Mouse (Mus musculus) CD4-positive, CD25-positive, alpha-beta regulatory T cell, adult 2 months (primary cell): ENCODE results near the gene Kmo.

ENCODE experiments used
- DNase-seq: peaks from one replicate; pipeline ENCODE4 v3.0.0-alpha.2; 2012; ENCODE audit warnings: low read depth, low spot score

Kmo gene

DNA sequence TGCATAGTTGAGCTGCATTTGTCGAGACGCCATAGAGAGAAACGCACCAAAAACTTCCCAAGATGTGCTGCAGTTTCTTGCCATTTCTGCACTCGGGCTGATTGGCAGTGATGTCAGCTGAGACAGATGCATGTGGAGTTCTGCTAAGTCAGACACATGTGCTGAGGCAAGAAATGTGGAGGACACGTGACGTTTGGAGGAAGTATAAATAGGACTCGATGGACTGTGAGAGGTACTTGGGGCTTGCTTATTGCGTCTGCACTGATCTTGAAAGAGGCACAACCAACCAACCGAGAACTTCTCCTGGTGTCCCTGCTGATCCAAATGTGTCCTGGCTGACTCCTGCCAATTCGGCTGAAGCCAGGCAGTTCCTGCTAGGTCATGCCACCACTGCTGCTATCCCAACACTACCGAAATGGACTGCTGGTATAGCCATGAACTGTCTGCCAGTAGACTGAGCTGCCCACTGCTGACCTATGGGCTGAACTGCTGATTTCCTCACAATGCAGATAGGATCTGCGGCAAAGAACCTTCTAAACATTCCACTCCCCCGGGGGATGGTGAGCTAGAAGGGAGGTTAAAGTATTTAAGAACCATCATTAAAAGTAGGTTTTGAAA, at the start of gene Kmo:
TSS of gene Kmo (plus strand) at position 568 of the 618 bp plus-strand sequence.
- no peak for DNase-seq

DNA sequence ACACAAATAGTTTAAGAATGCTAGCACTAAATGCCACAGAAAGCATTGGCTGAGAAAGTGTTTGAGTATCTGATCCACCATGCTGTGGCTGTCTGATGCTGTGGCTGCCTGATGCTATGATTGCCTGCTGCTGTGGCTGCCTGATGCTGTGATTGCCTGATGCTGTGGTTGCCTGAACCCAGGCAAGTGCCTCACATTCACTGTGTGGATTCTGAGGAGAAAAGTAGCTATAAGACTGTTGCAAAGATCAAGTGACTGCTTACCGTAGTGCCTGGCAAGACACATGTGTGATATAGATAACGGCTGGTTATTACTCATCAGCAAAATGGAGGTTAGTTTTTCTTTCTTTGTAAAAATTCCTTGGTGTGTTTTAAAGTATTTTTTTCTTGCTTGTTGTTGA, 46.1 kb upstream of the Kmo start:
- DNase-seq, result no peak

DNA sequence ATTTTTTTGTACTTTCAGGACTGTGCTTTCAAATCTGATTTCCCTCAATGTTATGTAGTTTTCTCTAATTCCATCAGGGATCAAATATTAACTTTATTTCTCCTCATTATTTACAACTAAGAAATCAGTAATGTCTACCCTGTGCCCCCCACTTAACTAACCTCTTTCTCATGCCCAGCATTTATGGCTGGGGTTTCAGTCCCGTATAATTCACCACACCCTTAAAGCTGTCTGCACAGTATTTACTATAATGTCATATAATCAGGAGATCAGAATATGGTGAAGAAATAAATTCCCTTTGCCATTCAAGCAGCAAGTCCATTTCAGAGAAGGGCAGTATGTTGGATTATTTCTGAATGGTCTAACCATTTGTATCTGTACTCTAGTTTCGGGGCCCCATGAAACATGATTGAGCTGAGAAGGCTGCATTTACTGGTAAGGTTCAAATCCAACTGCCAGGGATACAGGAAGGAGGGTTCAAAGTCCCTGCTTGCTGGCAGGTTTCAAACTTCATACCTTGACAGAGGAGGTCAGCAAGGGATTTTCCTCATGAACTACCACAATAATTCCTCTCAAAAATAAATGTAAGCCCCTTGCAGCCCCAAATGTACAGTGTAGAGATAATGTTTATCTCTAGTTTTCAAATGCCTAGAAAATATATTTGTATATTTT, 41.6 kb upstream of the Kmo start:
- no peak for DNase-seq

DNA sequence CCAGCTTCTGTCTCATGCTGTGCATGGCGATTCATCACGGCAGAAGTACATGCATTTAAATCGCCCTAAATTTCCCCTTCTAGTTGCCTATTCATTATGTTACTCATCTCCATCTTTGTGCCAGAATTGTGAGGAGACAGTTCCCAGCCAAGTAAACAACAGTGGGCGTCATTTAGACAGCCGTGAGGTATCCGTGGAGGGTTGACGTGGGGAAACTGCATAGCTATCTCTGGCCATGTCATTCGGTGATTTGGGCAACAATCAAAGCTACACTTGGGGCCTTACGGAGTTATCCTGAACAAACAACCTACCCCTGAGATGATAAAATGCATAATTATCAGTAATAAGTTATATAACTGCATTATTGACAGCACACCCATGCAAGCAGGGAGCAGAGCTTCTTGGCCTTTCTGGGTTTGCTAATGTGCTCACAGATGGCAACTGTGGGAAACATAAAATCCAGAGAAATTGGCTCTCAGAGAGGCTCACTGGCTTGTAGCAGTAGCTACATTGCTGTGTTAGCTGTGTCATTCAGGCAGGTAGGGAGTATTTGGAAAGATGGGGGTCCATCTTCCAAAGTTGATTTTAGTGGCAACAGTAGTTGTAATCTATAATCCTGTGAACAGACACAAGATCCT, 40.5 kb upstream of the Kmo start:
- DNase-seq, result no peak

DNA sequence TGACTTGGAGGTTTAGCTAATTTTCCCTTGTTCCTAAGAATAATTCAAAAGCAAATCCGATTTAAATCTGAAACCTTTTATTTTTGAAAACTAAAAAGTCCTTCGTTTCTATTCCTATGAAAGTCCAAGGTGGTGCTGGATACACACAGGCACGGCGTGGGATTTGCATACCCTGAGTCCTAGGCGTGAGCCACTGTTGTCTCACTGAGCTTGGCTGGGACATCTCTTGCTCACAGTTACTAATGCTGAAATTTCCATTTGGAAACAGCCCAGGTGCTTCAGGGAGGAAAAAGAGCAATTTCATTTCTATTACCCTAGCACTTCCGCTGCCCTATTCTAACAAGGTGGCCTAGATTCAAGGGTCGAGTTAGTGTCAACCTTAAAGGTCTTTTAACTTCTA, 39.8 kb upstream of the Kmo start:
- no peak for DNase-seq

DNA sequence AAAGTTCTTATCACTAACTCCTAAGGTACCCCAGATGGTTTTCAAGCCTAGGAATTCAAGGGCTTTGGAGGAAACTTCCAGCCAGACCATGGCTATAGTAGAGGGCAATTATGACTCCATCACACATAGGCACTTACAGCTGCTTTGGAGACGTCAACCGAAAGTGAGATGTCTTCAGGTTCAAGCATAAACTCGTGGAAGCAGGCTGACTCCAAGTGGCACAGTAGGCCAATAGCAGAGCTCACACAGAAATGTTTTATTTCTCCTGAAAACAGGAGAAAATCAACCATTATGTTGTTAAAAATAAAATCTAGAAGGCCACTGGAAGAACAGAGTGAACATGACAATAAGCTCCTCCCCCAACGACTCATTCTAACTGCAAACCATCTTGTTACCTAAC, 37.4 kb upstream of the Kmo start:
- DNase-seq, result no peak

DNA sequence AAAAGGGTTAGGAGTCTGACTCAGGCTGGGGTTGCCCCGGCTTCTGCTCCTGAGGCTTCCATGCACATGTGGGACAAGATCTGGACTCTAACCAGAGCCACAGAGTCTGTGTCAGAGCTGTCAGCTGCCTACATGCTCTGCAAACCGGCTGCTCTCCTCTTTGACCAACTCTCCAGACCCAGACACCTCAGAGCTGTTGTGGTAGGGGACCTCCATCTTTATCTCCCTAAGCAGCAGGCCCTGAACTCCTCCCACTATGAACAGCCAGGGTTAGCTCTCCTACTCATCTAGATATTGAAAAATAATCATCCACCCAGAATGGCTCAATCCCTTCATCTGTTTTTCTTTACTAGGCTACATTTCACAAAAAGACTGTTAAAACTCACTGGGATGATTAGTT, 34.9 kb upstream of the Kmo start:
- DNase-seq, result no peak

DNA sequence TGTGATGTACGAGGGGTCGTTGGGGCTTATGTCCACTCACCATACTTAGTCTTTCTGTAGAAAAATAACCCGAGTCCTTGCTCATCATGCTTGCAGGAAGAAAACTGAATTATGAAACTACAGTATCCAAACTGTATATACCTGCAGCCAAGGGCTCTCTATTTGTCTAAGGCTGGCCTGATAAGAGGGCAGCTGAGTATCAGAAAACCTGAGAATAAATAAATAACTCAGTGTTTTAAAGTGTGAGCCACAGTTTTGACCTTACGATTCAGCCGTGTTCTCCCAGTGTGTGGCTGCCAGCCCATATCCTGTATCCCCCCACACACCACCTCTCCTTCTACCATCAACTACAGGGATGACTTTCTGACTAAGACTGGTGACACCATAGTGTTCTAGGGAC, 33.5 kb upstream of the Kmo start:
- DNase-seq, result no peak

DNA sequence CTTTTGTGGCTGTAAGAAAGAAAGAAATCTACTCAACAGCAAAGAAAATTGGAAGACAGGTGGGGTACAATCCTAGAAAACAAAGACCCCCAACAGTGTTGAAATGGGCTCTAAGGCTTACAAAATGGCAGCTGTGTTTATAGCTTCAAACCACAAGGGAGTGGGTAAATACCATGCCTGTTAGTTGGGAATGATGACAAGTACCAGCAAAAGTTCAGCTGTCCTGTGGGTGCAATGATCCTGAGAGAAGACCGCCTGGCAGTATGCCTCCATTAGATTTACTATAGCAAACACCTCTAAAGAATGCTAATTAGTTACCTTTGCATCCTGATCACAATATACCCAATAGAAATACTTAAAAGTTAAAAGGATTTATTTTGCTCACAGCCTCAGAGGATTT, 27.3 kb upstream of the Kmo start:
- DNase-seq, result no peak

DNA sequence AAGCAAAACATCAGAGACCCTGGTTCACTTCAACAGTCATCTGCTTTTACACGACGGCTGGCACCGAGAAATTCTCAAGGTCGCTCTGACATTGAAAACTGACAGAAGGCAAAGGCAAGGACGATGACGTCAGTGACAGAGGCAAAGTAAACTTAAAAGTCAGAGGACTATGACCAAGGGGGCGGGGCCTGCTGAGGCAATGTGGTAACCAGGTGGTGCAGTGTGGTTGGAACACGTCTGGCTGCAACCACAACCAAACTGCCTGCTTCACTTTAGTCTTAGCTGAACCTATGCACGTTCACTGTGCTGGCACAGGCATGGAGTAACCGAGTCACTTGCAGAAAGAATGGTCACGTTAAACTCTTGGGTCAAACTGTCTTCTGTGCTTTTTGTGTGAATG, 17.9 kb upstream of the Kmo start:
- peak; percentile 6 for DNase-seq

DNA sequence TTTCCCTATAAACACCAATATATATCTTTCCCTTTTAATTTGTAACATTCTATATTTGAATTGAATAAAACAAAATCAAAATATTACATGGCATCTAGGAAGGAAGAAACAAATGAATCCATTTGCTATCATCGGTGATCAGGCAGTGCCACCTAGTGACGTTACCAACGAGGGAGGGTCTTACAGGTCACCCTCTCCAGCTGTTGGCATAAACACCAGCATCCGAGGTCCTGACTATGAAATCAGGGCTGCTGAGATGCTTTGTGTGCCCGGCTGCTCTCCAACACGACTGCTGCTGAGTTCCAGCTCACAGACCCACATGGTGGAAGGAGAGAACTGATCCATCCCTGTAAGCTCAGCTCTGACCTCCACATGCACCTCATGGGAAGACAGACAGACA, 16.8 kb upstream of the Kmo start:
- DNase-seq, result no peak

DNA sequence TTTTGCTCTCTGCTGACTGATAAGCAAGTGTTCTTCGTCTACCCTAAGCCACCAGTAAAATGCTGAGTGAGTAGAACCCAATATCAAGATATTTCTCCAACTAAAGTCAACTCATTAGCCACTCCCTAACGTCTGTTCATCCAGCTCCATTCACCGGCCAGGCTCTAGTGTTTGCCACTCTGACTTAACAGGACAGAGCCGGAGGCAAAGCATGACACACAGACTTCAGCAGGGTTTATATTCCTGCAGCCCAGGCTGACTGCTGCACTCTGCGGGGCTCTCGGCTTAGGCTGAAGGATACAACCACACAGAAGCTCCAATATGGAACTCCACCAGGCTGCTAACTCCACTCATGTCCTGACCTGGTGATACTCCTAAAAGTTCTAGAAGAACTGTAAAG, 12.9 kb upstream of the Kmo start:
- no peak for DNase-seq

DNA sequence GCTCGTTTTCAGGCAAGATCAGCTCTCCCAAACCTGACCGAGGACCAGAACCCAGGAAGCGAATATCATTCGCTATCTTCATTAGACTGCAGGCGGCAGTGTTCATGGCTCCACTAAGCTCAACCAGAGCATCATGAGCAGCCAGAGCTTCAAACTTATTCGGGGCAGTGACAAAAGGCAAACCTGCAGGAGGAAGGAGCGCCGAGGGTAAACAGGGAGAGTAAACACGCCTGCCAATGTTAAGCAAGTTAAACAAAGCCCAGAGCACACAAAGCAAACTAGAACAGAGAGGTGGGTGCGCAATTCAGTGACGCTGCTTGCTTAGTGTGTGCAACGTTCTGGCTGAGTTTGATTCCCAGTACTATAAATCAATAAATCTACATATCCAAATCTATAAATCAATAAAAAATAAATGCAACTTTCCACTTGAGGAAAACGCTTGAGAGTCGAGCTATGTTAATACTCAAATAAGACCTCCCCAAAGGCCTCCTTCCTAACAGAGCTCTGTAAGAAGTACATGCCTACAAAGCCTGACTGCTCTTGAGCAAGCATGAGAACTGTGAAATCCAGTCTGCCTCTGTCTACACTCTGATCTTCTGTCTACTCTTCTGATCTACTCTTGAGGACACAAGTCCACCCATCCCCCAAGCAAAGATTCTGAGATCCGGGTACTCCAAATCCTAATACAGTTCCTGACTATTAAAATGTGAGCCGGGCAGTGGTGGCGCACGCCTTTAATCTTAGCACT, 12.2 kb upstream of the Kmo start:
- DNase-seq, result no peak

DNA sequence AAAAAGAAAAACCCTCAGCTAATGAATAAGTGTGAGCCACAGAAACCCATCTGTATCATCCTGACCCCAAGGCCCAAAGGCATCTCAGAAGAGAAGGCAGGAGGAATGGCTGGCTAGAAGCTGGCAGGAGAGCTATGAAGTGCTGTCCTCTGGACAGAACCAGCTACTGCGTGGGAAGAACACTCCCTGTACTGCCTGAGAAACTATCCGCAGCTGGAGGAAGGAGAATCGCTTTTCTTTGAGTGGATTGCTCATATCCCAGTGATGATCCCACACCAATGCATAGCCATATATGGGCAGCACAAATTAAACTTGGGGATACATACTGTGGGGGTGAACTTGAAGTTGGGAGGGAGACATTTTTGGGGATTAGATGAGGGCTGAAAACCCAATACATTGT, 11.5 kb upstream of the Kmo start:
- DNase-seq, result no peak

DNA sequence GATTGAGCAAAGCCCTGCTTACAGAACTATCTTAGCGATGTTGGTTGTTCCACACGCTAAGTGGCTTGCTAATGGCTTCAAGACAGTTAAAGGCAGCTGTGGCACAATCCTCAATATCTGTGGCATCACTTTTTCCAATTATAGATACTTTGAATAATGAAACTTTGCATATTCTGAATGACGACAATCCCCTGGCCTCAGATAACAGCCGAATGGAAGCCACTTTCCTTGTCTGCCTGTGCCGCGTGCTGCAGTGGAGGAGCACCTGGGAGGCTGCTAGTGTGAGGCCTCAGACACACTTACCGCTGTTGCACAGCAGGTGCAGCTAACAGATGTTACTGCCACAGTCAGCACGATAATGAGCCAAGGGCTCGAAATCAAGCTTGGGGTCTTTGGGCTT, 5.2 kb upstream of the Kmo start:
- no peak for DNase-seq

DNA sequence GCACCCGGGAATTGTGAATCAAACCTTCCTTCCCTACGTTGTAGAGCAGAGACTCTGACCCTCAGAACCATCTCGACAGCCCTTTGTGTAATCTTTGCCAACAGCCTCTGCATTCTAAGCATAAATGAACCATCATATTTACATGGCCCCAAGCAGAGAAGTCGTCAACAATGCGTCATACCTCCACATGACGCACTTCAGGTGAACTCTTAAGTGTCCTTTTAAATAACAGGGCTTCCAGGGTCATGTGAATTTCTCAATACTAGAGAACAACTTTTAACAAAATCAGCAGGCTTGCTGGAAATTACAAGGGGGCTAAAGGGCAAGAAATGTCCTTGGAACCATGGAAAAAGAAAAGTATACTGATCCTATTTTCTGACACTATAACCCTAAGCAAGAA, 3.5 kb downstream of the Kmo start:
- no peak for DNase-seq

DNA sequence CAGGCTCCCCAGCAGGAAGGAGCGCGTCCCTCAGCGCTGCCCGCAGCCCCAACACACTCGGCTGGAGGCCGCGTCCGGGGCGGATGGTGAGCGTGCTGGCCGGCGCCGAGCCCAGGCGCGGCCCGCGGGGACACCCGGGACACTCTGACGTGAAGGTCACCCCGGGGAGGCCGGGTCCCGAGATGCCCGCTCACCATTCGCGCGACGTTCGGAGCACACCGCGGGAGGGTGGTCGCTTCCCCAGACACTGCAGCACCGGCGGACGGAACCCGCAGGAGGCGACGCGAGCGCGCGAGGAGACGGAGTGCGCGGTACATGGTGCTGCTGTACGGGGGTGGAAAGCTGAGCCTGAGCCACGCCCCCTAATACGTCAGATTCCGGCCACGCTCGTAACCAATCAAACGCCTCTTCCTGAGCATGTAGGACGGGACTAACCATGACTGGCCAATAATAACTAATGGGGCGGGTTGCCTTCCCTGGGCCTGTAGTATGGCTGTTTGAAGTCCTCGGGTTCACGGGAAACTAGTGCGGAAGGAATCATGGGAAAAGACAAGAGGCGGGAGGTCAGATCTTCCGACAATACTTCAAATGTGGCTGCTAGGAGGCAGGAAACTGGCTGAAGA, 5.2 kb downstream of the Kmo start, which contains the start of gene Fh1:
TSS of gene Fh1 (minus strand) at position 379 of the 623 bp plus-strand sequence.
- peak; percentile 98 for DNase-seq

DNA sequence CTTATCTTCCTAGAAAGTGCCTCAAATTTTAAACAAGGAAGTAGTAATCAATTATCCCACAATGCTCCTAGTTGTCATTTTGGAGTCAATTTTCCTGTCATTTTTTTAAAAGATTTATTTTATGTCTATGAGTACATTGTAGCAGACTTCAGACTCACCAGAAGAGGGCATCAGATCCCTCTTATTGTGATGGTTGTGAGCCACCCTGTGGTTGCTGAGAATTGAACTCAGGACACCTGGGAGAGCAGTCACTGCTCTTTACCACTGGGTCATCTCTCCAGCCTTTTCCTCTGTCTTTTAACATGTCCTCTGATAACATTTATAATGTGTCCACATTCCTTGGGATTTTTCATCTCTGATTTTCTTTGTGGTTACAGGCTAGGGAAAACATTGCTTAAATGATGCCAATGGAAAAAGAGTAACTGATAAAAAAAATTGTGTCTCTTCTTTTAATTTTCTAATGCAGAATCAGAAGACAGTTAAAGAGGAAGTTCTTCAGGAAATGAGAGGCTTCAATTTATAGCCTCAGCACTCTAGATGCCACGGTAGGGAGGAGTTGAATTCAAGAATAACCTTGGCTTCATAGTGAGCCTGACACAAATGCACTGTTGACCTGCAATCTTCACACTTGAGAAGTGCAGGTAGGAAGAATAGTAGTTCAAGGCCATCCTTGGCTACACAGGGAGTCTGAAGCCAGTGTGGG, 6.0 kb downstream of the Kmo start:
- DNase-seq, result peak; percentile 82

DNA sequence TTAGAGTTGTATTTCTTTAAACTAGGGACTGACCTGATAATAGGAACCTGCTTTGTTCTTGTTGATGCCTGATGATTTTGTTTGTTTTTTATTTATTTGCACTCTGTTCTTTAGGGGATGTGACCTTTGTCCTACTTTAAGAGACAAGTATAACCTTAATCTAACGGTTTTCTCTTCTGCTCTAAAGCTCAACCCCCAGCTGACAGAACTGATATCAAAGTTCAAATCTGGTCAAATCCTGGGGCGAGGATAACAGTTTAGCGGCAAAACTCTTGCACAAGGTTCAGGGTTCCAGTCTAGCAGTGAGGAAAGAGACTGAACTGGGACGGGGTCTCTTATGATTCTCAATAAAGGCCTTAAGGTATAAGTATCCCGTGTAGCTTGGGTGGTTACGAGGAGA, 9.1 kb downstream of the Kmo start:
- DNase-seq, result no peak

DNA sequence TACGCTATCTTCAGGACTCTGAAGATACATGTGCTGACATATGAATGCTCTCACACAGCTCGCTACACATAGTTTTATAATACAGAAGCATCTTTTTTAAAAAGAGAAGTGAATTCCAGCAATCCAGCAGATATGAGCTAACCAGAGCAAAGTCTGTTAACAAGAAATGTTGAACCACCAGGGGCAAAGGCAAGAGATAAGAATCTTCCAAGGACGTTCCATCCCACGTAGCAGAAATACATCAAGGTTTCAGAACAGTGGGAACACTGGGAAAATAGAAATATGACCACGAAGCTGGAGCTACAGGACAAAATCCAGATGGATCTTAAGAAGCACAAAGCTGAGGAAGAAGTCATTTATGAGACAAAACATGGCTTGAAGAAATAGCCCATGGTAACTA, 10.2 kb downstream of the Kmo start:
- DNase-seq, result no peak

DNA sequence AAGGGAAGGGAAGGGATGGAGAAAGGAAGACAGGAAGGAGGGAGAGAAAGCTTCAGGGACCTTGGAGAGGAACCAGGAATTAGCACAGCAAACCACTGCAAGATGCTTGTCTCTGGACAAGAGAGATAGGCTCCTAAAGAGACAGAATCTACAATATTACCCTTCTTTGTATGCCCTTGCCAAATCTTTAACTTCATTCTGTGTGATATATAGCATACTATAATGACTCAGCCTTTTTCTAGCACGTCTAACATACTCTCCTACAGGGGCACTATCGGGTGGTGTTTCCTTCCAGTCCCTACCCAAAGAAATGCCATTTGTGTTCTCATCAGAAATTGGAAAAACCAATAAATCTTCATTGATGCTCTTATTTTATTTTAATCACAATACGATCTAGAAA, 10.9 kb downstream of the Kmo start:
- DNase-seq, result no peak
